Mouse (Mus musculus) frontal cortex, adult 2 months (tissue): Measurements from ENCODE around the gene Folr1. TPM values are rescaled to one million over a fixed set of nuclear protein-coding genes. Genes with fewer than 3 reads are reported as not detected.
A peak's percentile ranks its signal among the peaks of the same experiment; 100 is the strongest.

Source experiments
- DNase-seq, 2 experiments: peaks; one replicate each; pipeline ENCODE4 v3.0.0; 2022; ENCODE audit warnings: low spot score in 1 of 2; ENCODE audit errors: extremely low spot score in 1 of 2
- polyA plus RNA-seq: library from polyadenylated mRNA; depleted of rRNA; stranded (reverse); fragments of >200 nt; gene quantifications from 2 replicates; pipeline ENCODE4 v1.2.3, GENCODE M21; 2012

Folr1 gene
- polyA plus RNA-seq, 1 experiment = 1.1 TPM

- no peak for DNase-seq
These were observed 1.5 kb downstream of the Folr1 start for GRCm38 (mm10) chr7:101869163-101869500.

DNA sequence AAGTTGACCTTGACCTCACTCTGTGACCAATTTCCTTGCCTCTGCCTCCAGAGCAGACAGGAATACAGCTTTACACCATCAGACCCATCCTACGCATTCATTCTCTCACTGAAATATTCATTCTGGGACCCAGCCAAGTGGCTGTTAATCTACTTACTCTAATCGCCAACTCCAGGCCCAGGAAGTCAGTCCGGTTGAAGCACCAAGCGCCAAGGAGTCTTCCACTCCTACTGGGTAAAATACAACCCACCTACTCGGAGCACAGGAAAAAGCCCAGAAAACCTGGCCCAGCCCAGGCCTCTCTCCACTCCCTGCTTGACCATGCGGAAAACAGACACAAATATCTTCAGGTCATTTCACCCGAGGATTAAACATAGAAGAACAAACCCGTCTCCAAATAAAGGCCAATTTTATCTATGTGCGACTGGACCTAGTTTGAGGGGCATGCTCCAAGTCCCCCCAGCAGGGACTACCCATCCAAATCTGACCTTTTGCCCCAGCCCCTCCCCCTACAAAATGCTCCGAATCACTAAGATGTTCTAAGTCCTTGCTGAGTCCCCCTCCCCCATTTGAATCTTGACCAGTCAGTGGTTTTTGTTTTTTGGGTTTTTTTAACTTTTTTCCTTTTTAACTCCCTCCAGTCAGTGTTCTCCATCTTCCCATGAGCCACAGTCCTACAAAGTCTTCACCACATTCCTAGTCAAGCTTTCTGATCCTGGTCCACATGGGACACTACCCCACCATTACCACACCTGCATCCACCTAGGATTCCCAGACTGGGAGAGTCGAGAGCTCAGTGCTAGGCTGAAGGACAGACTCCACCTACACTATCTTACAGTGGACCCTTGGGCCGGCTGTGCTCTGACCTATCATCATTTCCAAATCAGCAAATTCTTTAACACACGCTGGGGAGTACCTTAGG is 2.1 kb downstream of the Folr1 start:
- DNase-seq = no peak

DNA sequence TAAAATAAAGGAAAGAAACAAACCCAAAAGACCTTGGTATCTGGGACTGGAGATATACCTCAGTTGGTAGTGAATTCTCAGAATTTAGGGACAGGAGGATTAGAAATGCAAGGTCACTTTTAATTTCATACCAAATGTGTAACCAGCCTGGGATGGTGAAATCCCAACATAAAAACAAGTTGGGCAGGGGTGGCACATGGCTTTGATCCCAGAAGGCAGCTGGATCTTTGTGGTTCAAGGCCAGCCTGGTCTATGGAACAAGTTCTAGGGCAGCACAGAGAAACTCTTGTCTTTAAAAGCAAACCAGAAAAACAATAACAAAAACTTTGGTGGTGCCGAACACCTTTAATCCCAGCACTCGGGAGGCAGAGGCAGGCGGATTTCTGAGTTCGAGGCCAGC is 3.1 kb downstream of the Folr1 start:
- no peak for DNase-seq

DNA sequence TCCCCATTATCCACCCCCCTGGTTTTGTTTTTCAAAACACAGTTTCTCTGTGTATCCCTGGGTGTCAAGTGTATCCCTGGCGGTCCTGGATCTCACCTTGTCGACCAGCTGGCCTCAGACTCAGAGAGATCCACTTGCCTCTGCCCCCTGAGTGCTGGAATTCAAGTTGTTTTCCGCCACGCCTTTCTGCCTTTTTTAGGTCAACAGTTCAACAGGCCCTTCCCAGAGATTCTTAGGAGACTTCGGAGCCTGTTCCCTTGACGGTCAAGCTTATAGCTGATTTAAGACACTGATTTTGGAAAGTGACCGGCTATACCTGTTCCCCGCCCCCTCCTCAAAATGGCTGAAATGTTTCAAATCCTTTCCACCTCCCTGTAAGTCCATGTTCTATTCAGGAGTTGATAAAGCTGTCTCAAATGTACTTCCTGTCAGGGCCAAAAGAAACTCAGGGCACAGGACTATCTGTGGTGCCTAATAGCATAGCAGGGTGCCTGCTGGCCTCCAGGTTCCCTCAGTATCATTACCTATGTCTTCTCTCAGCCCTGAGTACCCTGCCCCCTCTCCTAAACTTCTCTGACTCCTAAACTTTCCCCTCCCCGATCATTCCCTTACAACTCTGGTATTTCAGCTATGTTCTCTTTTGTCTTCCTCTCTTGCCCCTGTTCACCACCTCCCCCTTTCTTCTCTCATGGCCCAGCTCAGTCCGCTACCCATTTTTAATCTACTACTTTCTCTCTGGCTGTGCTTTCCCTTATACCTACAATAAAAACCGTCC is 3.9 kb downstream of the Folr1 start:
- DNase-seq = no peak

- no peak for DNase-seq
These were observed 7.2 kb downstream of the Folr1 start, which contains the start of gene Anapc15 for GRCm38 (mm10) chr7:101863415-101863814. TSS of gene Anapc15 (plus strand) at chr7:101863715.

DNA sequence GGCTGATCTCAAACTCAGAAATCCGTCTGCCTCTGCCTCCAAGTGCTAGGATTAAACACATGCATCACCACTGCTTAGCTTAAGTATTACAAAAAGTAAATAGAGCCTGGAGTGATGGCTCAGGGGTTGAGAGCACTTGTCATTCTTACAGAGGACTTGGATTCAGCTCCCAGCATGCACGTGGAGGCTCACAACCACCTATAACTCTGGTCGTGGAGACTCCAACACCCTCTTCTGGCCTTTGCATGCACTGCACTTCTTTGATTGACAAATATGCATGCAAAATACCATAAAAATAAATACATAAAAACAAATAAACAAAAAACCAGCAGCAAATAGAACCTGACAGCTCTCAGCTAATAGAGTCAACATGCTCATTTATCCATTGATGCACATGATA is 8.3 kb downstream of the Folr1 start:
- no peak for DNase-seq

DNA sequence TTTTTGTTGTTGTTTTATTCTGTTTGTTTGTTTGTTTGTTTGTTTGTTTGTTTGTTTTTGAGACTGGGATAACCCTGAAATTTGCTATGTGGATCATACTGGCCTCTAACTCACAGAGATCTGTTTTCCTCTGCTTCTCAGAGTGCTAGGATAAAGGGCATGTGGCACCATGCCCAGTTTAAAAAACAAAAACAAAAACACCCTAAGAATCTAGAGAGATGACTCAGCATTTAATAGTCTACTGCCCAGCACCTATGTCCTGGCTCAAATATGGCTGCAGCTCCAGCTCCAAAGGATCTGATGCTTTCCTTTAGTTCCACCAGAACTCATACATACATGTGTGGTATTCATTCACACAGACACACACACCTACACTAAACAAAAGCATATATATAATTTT is 9.6 kb downstream of the Folr1 start:
- DNase-seq = no peak

GRCm38 (mm10) chr7:101858362-101858761 is 12.2 kb downstream of the Folr1 start:
- DNase-seq = no peak

DNA sequence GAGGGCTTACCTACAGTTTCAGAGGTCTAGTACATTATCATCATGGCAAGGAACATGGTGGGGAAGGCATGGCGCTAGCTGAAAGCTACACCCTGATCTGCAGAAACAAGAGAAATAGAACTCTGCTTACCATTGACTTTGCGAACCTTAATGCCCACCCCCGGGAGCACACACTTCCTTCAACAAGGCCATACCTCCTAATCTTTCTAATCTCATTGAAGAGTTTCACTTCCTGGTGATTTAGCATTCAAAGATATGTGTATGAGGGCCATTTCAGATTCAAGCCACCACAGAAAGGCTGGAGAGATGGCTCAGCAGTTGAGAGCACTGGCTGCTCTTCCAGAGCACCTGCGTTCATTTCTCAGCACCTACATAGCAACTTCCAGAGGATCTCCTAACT is 13.5 kb downstream of the Folr1 start, which contains the start of gene Folr2:
TSS of gene Folr2 (minus strand) at position 101 of the 400 bp plus-strand sequence.
- DNase-seq = no peak

DNA sequence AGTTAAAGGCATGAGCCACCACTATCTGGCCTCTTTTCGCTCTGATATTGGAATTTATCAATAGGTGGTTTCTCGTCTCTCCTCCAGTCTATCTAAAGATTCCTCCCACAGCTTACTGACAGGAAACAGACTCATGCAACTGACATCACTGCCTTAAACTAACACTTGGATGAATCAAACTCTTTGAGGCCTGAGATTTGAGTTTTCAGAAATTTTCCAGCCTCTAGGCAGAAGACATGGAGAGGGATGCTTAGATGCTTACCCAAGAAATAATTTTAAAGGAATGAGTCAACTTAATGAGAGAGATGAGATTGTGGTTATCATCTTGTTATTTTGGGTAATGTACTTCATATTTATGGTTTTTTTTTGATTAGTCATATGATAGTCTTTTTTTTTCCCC is 16.8 kb downstream of the Folr1 start:
- no peak for DNase-seq

- DNase-seq = no peak
These were observed 17.7 kb downstream of the Folr1 start for GRCm38 (mm10) chr7:101852846-101853245.

GRCm38 (mm10) chr7:101851689-101852088 is 18.9 kb downstream of the Folr1 start:
- no peak for DNase-seq

GRCm38 (mm10) chr7:101847934-101848333 is 22.7 kb downstream of the Folr1 start:
- DNase-seq = no peak

DNA sequence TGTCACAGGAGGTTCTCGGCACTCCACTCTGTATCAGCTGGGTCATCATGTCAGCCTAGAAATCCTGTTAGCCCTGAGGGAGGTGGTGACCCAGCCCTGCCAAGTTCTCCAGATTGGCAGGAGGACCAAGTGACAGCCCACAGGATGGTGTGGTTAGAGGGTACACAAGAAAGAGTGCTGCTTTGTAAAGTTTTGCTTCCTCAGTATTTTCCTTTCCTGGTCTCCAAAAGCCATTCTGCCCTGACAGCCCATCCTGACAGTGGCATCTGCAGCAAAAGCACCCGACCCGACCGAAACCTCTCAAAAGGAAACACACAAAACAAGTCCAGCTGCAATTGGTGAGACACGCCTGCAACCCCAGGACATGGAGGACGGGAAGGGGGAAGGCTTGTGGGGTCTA is 26.4 kb downstream of the Folr1 start:
- no peak for DNase-seq

GRCm38 (mm10) chr7:101837606-101838471 is 32.7 kb downstream of the Folr1 start, which contains the start of gene Inppl1:
TSS of gene Inppl1 (minus strand) at chr7:101838229.
- peak; percentile 81 to 88 for DNase-seq

GRCm38 (mm10) chr7:101837154-101837605 is 33.4 kb downstream of the Folr1 start:
- no peak for DNase-seq

GRCm38 (mm10) chr7:101836271-101837153 is 34.1 kb downstream of the Folr1 start:
- peak in 1 of 2 experiments; percentile 49 for DNase-seq

GRCm38 (mm10) chr7:101835457-101836109 is 35.0 kb downstream of the Folr1 start:
- DNase-seq = no peak

- DNase-seq = no peak
These were observed 35.7 kb downstream of the Folr1 start for GRCm38 (mm10) chr7:101834903-101835302.
